Comparison of ENCODE assay signal across 8 mouse cellular contexts in genomic region chr19:23143074-23143445, GRCm38 (mm10). TPM values are rescaled to one million over a fixed set of nuclear protein-coding genes. Genes with fewer than 3 reads are reported as not detected.
A peak's percentile ranks its signal among the peaks of the same experiment; 100 is the strongest.
DNase-seq lines count a peak whose midpoint lies in the region; ATAC-seq and TF ChIP-seq lines count a peak whose summit lies in the region.
"Had no signal": no experiment of that assay in that cellular context is flagged by ENCODE, and none has a peak within 500 bp of the region (broad histone marks: within the 10 kb centered on the region; RNA-seq: fewer than 3 reads in every experiment).

No protein-coding gene starts in this region.

- no peak for TF ChIP-seq POLR2A in myocyte (IDR thresholded peaks at IDR 0.05; ENCODE audit: insufficient read length, low read depth)

- H3K27ac ChIP-seq in embryonic facial prominence, embryonic 14.5 days (replicated peaks; ENCODE audit: low read depth, low read length) = no peak overlapping the region
- H3K27ac ChIP-seq in hindbrain, embryonic 16.5 days (ENCODE audit: low read depth, low read length) = no peak overlapping the region
- H3K27ac ChIP-seq: midbrain, embryonic 12.5 days had no signal

- DNase-seq in kidney, postnatal 14 days = peak; percentile 19
- DNase-seq in kidney, postnatal 10 days = no peak
- no peak for DNase-seq in embryonic facial prominence, embryonic 14.5 days (ENCODE audit: low spot score)
- DNase-seq in spleen, postnatal 4 days (ENCODE audit: low spot score in 2 of 2) = no peak

- 64% methylated on average over 7 of the region's 7 CpGs for WGBS in embryonic facial prominence, embryonic 14.5 days
- 62% methylated on average over 7 of the region's 7 CpGs for WGBS in hindbrain, embryonic 16.5 days

- H3K4me2 ChIP-seq in embryonic facial prominence, embryonic 14.5 days (ENCODE audit: low read depth, low read length) = peak overlapping the region; percentile 91
- H3K4me2 ChIP-seq in hindbrain, embryonic 16.5 days (ENCODE audit: low read length) = peak overlapping the region; percentile 98
- peak overlapping the region; percentile 82 for H3K4me2 ChIP-seq in myocyte (ENCODE audit: low read depth)

- H3K9ac ChIP-seq in embryonic facial prominence, embryonic 14.5 days (ENCODE audit: low read depth, low read length) = no peak overlapping the region
- H3K9ac ChIP-seq in hindbrain, embryonic 16.5 days (ENCODE audit: low read depth, low read length) = no peak overlapping the region

- H3ac ChIP-seq in myocyte (ENCODE audit: control insufficient read depth, insufficient read length) = peak overlapping the region; percentile 98

- H3K4me3 ChIP-seq in embryonic facial prominence, embryonic 14.5 days (ENCODE audit: low read depth, low read length) = peak overlapping the region; percentile 68
- H3K4me3 ChIP-seq in hindbrain, embryonic 16.5 days (ENCODE audit: low read length) = peak overlapping the region; percentile 66
- peak overlapping the region; percentile 97 for H3K4me3 ChIP-seq in myocyte

- peaks cover 10% of the 10 kb centered on the region for H3K27me3 ChIP-seq in embryonic facial prominence, embryonic 14.5 days (replicated peaks; ENCODE audit: control insufficient read depth, insufficient read depth, low read length)
- H3K27me3 ChIP-seq in hindbrain, embryonic 16.5 days (replicated peaks; ENCODE audit: control insufficient read depth, insufficient read depth, low read length) = peaks cover 2% of the 10 kb centered on the region; the same call in 1 of the 2 replicates
- H3K27me3 ChIP-seq in myocyte (ENCODE audit: control insufficient read depth, insufficient read depth, insufficient read length) = no peaks in the 10 kb centered on the region

- H3K4me1 ChIP-seq in embryonic facial prominence, embryonic 14.5 days (ENCODE audit: control insufficient read depth, insufficient read depth, low read length) = peaks cover 7% of the 10 kb centered on the region; the same call in 1 of the 2 replicates
- H3K4me1 ChIP-seq in hindbrain, embryonic 16.5 days (ENCODE audit: control insufficient read depth, insufficient read depth, low read depth, low read length) = peaks cover 15% of the 10 kb centered on the region

- no peaks in the 10 kb centered on the region for H3K9me3 ChIP-seq in embryonic facial prominence, embryonic 14.5 days (ENCODE audit: control insufficient read depth, low read length)
- H3K9me3 ChIP-seq in hindbrain, embryonic 16.5 days (ENCODE audit: control insufficient read depth, low read length) = no peaks in the 10 kb centered on the region
- H3K9me3 ChIP-seq: midbrain, embryonic 12.5 days had no signal

- peaks cover 54% of the 10 kb centered on the region for H3K79me2 ChIP-seq in myocyte (ENCODE audit: control insufficient read depth, insufficient read depth)

- no peaks in the 10 kb centered on the region for H3K36me3 ChIP-seq in embryonic facial prominence, embryonic 14.5 days (ENCODE audit: control insufficient read depth, insufficient read depth, low read length)
- H3K36me3 ChIP-seq in hindbrain, embryonic 16.5 days (ENCODE audit: control insufficient read depth, insufficient read depth, low read length) = no peaks in the 10 kb centered on the region
- H3K36me3 ChIP-seq in myocyte (ENCODE audit: control insufficient read depth, insufficient read depth) = no peaks in the 10 kb centered on the region
- H3K36me3 ChIP-seq: midbrain, embryonic 12.5 days had no signal

- ATAC-seq in embryonic facial prominence, embryonic 14.5 days (ENCODE audit: low read depth) = no peak
- no peak for ATAC-seq in hindbrain, embryonic 16.5 days
- no peak for ATAC-seq in erythroid progenitor cell, adult 5-6 weeks (replicated peaks; ENCODE audit: low FRiP score, poor library complexity, severe bottlenecking)

TF ChIP-seq in myocyte, 11 proteins besides CTCF, POLR2A, EP300 and RAD21:
- TF ChIP-seq SRF (IDR thresholded peaks at IDR 0.05; ENCODE audit: control insufficient read depth, insufficient read length, low read depth) (no peak), MAX (IDR thresholded peaks at IDR 0.05; ENCODE audit: low read depth) (no peak), POLR2AphosphoS2 (IDR thresholded peaks at IDR 0.05; ENCODE audit: insufficient read length, low read depth) (no peak), MYOG (IDR thresholded peaks at IDR 0.05; ENCODE audit: control insufficient read depth in 1 of 3, insufficient read depth in 1 of 3, insufficient read length in 2 of 3, low read depth in 2 of 3) (no peak), REST (IDR thresholded peaks at IDR 0.05; ENCODE audit: insufficient read depth, insufficient read length) (no peak), CEBPB (IDR thresholded peaks at IDR 0.05; ENCODE audit: insufficient read depth, poor library complexity, severe bottlenecking) (no peak), TCF3 (IDR thresholded peaks at IDR 0.05; ENCODE audit: insufficient read length, low read depth) (no peak), MYOD1 (IDR thresholded peaks at IDR 0.05; ENCODE audit: control insufficient read depth in 1 of 3, insufficient read length in 2 of 3, low read depth in 2 of 3) (no peak), E2F4 (IDR thresholded peaks at IDR 0.05; ENCODE audit: insufficient read depth) (no peak), TCF12 (IDR thresholded peaks at IDR 0.05; ENCODE audit: insufficient read depth, poor library complexity, severe bottlenecking) (no peak), USF1 (IDR thresholded peaks at IDR 0.05; ENCODE audit: low read depth) (no peak)
TF ChIP-seq in myocyte: peak in this region for 0.

RNA-seq across cellular contexts. Expression of gene Klf9, which starts 2.0 kb away (rescaled TPM):
- 3.6 and 4.5 TPM in 2 replicates for polyA plus RNA-seq in embryonic facial prominence, embryonic 14.5 days (2014; fragmentation: Nextera tagmentation; extraction: Ambion mirVana)
- 3.8 and 4.9 TPM in 2 replicates for polyA plus RNA-seq in hindbrain, embryonic 16.5 days (2015; fragmentation: Nextera tagmentation; extraction: Ambion mirVana)
- 7.1 TPM for polyA plus RNA-seq in myocyte (2012; fragmentation: generic; extraction: Trizol)
- 1.1 and 2.9 TPM in 2 replicates for total RNA-seq in erythroid progenitor cell, adult 5-6 weeks (2015; ENCODE audit: low replicate concordance)
- 4.2 and 4.5 TPM in 2 replicates for total RNA-seq in erythroid progenitor cell, adult 5-6 weeks (2017; ENCODE audit: low replicate concordance)
